Mouse (Mus musculus) hindbrain, embryonic 16.5 days (tissue): Measurements from ENCODE around the gene Ecsit. TPM values are rescaled to one million over a fixed set of nuclear protein-coding genes. Genes with fewer than 3 reads are reported as not detected.

Experiments used
- ATAC-seq: fragments of 200-750 bp; cut with Nextera tagmentation; 2 replicates; pipeline ENCODE4 v1.8.0; 2017; ENCODE audit warnings: moderate TSS enrichment, moderate library complexity
- H3K27ac ChIP-seq: fragments of 300-500 bp; sonication (generic); 2 replicates; pipeline ENCODE4 v1.5.1; 2014; ENCODE audit warnings: low read depth, mild to moderate bottlenecking, control low read depth, low read length, moderate library complexity
- H3K27me3 ChIP-seq: fragments of 300-500 bp; sonication (generic); replicated peaks from 2 replicates; pipeline ENCODE4 v1.6.1; 2014; ENCODE audit warnings: low read length; ENCODE audit not compliant: control insufficient read depth, insufficient read depth
- H3K36me3 ChIP-seq: fragments of 300-500 bp; sonication (generic); 2 replicates; pipeline ENCODE4 v1.6.1; 2014; ENCODE audit warnings: mild to moderate bottlenecking, low read length, moderate library complexity, mixed read lengths; ENCODE audit not compliant: control insufficient read depth, insufficient read depth
- H3K4me1 ChIP-seq: fragments of 300-500 bp; sonication (generic); 2 replicates; pipeline ENCODE4 v1.6.1; 2014; ENCODE audit warnings: low read depth, low read length; ENCODE audit not compliant: control insufficient read depth, insufficient read depth
- H3K4me2 ChIP-seq: fragments of 300-500 bp; sonication (generic); 2 replicates; pipeline ENCODE4 v1.6.1; 2014; ENCODE audit warnings: mild to moderate bottlenecking, low read length, control low read depth, moderate library complexity
- H3K4me3 ChIP-seq: fragments of 300-500 bp; sonication (generic); 2 replicates; pipeline ENCODE4 v1.5.1; 2014; ENCODE audit warnings: mild to moderate bottlenecking, low read length, control low read depth, moderate library complexity
- H3K9ac ChIP-seq: fragments of 300-500 bp; sonication (generic); 2 replicates; pipeline ENCODE4 v1.6.1; 2014; ENCODE audit warnings: low read depth, mild to moderate bottlenecking, control low read depth, low read length, moderate library complexity
- H3K9me3 ChIP-seq: fragments of 300-500 bp; sonication (generic); 2 replicates; pipeline ENCODE4 v1.6.1; 2014; ENCODE audit warnings: mild to moderate bottlenecking, low read length, moderate library complexity; ENCODE audit not compliant: control insufficient read depth
- WGBS: fragments of 180-500 bp; shearing (Covaris S2); extraction: QIAGEN DNeasy Blood & Tissue Kit; methylation state at CpG from one replicate; pipeline ENCODE4 v1.1.7; 2014; 5-methylcytosine and 5-hydroxymethylcytosine counted together
- polyA plus RNA-seq: library from polyadenylated mRNA; unstranded; fragments of >200 nt; fragmentation: Nextera tagmentation; extraction: Ambion mirVana; gene quantifications from 2 replicates; pipeline ENCODE4 v1.2.1, GENCODE M21; 2015

The Ecsit gene
- polyA plus RNA-seq, 1 experiment from 2014 or later = 62.3 TPM

- Histone ChIP-seq H3K4me3 (no peak overlapping the region), H3K9ac (no peak overlapping the region), H3K27me3 (no peaks in the 10 kb centered on the region), H3K9me3 (no peaks in the 10 kb centered on the region), H3K4me2 (no peak overlapping the region), H3K27ac (no peak overlapping the region), H3K4me1 (peaks cover 4% of the 10 kb centered on the region), H3K36me3 (no peaks in the 10 kb centered on the region)
- ATAC-seq = no peak
These were observed 36.3 kb upstream of the Ecsit start for GRCm38 (mm10) chr9:22121545-22121944.

DNA sequence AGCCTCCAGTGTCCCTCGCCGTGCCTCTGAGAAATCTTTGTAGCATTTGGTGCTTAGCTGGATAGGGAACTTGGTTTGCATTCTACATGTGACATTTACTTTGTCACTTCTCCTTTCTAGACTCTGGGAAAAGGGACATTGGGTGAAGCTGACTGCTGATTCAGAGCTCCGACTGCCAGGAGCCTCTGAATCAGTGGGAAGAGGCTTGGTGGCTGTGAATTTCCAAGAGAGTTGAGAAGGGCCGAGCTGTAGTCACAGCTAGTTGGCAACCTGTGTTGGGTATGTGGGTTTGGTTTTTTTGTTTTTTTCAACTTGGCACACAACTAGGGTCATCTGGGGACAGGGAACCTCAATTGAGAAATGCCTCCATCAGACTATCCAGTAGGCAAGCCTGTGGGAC is 34.3 kb upstream of the Ecsit start:
- Histone ChIP-seq H3K4me1 (peaks cover 16% of the 10 kb centered on the region), H3K9me3 (no peaks in the 10 kb centered on the region), H3K36me3 (no peaks in the 10 kb centered on the region), H3K4me3 (no peak overlapping the region), H3K27me3 (no peaks in the 10 kb centered on the region), H3K9ac (no peak overlapping the region), H3K27ac (no peak overlapping the region), H3K4me2 (no peak overlapping the region)
- no peak for ATAC-seq
- 93% methylated on average over 4 of the region's 4 CpGs for WGBS

DNA sequence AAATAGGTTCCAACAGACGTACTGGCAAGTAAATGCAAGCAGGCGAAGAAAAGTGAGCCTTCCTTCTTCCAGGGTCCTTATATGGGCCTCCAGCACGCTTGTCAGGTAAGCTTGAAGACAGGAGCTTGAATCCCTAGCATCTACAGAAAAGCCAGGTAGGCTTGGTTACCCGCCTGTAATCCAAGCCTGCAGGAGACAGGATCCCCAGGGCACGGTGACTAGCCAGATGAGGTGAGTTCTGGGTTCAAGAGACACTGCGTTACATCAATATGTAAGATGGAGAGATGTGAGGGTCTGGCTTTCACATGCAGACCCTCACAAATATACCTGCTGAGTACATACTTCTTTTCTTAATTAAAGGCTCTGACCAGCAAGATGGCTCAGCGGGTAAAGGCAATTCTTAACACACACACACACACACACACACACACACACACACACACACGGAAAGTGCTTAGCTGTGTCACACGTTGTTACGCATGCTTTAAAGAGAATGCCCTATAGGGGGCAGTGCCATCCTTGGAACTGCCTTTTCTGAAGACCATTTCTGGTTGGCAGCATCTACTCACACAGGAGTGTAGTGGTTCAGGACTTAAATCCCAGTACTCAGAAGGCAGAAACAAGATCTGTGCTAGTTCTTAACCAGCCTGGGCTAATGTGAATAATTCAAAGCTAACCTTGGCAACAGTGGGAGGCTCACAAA is 32.7 kb upstream of the Ecsit start:
- Histone ChIP-seq H3K27me3 (no peaks in the 10 kb centered on the region), H3K27ac (no peak overlapping the region), H3K4me1 (peaks cover 16% of the 10 kb centered on the region), H3K4me3 (peak overlapping the region; percentile 91), H3K9ac (peak overlapping the region; percentile 63; the same call in 1 of the 2 replicates), H3K4me2 (peak overlapping the region; percentile 89), H3K9me3 (no peaks in the 10 kb centered on the region), H3K36me3 (peaks cover 9% of the 10 kb centered on the region)
- no peak for ATAC-seq
- WGBS = 45% methylated on average over 10 of the region's 10 CpGs

DNA sequence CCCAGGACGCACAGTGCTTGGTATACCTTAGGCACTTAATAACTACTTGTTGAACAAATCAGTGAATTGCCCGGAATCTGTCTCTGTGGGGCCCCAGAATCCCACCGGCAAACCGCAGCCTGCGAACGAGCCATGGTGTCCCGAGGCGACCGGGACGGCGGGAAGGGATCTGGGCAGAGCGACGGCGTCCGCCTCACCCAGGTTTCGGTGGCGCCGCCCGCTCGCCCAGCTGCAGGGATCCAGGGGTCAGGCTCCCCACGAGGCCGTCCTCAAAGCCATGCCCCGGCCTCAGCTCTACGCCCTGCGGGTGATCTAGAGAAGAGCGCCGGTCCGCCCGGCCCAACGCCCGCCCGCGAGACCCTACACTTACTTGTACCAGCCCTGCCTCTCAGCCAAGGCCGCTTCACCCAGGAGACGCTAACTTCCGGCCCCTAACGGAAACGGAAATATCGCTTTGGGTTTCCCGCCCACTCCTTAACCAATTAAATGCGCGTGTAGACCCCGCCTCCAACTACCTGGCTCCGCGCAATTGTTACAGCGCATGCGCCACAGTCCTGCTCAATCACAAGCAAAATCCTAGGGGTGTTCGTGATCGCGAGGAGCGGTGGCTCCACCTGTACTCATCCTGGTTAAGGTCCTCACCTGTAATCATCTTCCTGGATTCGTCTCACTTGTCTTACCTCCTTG is 31.6 kb upstream of the Ecsit start, which contains the start of gene Elof1:
TSS of gene Elof1 (minus strand) at position 433 of the 687 bp plus-strand sequence.
- Histone ChIP-seq H3K9ac (peak within 1 kb of the TSS; percentile 88), H3K27me3 (no peaks in the 10 kb centered on the region), H3K4me3 (peak within 1 kb of the TSS; percentile 91), H3K4me1 (peaks cover 16% of the 10 kb centered on the region), H3K4me2 (peak within 1 kb of the TSS; percentile 89), H3K36me3 (peaks cover 18% of the 10 kb centered on the region), H3K9me3 (no peaks in the 10 kb centered on the region), H3K27ac (peak within 1 kb of the TSS; percentile 78)
- ATAC-seq = peak; percentile 97
- under 1% methylated on average over 49 of the region's 52 CpGs for WGBS

- ATAC-seq = no peak
- Histone ChIP-seq H3K27ac (no peak overlapping the region; the same call in 1 of the 2 replicates), H3K36me3 (peaks cover 22% of the 10 kb centered on the region), H3K4me1 (peaks cover 16% of the 10 kb centered on the region), H3K4me2 (peak overlapping the region; percentile 89), H3K9ac (peak overlapping the region; percentile 88), H3K27me3 (no peaks in the 10 kb centered on the region), H3K4me3 (peak overlapping the region; percentile 91), H3K9me3 (no peaks in the 10 kb centered on the region)
- 10% methylated on average over 15 of the region's 15 CpGs for WGBS
These were observed 30.8 kb upstream of the Ecsit start for GRCm38 (mm10) chr9:22116086-22116485.

- H3K4me1 ChIP-seq = peaks cover 16% of the 10 kb centered on the region
- peak overlapping the region; percentile 89 for H3K4me2 ChIP-seq
- H3K36me3 ChIP-seq = peaks cover 22% of the 10 kb centered on the region
- H3K4me3 ChIP-seq = peak overlapping the region; percentile 91
- H3K27me3 ChIP-seq = no peaks in the 10 kb centered on the region
- ATAC-seq = no peak
- WGBS = 83% methylated on average over 4 of the region's 4 CpGs
- H3K27ac ChIP-seq = no peak overlapping the region
- peak overlapping the region; percentile 88 for H3K9ac ChIP-seq
- no peaks in the 10 kb centered on the region for H3K9me3 ChIP-seq
These were observed 30.4 kb upstream of the Ecsit start for GRCm38 (mm10) chr9:22115635-22116034.

- peaks cover 21% of the 10 kb centered on the region for H3K36me3 ChIP-seq
- H3K27ac ChIP-seq = no peak overlapping the region
- no peak overlapping the region for H3K4me3 ChIP-seq
- no peak overlapping the region; the same call in 1 of the 2 replicates for H3K9ac ChIP-seq
- H3K9me3 ChIP-seq = no peaks in the 10 kb centered on the region
- no peak overlapping the region for H3K4me2 ChIP-seq
- no peaks in the 10 kb centered on the region for H3K4me1 ChIP-seq
- 91% methylated on average over 9 of the region's 9 CpGs for WGBS
- no peaks in the 10 kb centered on the region for H3K27me3 ChIP-seq
- no peak for ATAC-seq
These were observed 23.0 kb upstream of the Ecsit start for GRCm38 (mm10) chr9:22108194-22108593.

GRCm38 (mm10) chr9:22099922-22100321 is 14.7 kb upstream of the Ecsit start:
- H3K36me3 ChIP-seq = no peaks in the 10 kb centered on the region
- H3K9me3 ChIP-seq = no peaks in the 10 kb centered on the region
- H3K4me1 ChIP-seq = peaks cover 4% of the 10 kb centered on the region
- peaks cover 24% of the 10 kb centered on the region for H3K27me3 ChIP-seq
- H3K9ac ChIP-seq = no peak overlapping the region
- no peak overlapping the region for H3K27ac ChIP-seq
- H3K4me3 ChIP-seq = no peak overlapping the region
- ATAC-seq = no peak
- H3K4me2 ChIP-seq = no peak overlapping the region
- WGBS = 2% methylated on average over 18 of the region's 18 CpGs

DNA sequence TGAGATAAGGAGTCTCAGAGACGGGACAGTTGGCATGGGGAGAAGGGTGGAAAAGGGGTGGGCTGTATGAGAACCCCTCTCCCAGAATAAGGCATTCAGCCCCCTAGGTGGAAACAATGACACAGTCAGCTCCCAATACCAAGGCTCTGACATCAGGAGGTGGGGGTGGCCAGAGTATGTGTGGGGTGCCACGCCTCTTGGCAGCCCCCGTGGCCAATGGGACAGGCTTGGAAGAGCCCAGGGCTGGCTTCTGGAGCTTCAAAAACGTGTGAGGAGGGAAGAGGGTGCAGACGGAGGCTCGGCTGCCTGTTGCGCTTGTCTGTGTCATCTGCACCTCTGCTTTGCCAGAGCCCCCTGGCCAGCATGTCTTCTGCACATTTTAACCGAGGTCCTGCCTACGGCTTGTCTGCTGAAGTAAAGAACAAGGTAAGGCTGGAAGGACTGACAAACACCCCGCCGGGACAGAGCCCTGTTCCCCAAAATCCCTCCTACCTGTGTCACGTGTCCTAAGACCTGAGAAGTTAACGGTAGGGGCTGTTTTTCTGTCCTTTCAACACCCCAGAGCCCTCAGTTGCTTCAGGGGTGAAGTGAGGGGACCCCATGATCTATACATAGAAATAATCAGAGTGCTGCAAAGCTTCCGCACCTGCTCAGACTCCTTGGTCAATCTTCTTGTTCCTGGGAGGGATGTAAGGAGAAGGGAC is 13.9 kb upstream of the Ecsit start, which contains the start of gene Cnn1:
TSS of gene Cnn1 (plus strand) at position 224 of the 704 bp plus-strand sequence.
- Histone ChIP-seq H3K4me2 (no peak within 1 kb of the TSS), H3K4me1 (peaks cover 4% of the 10 kb centered on the region), H3K27ac (no peak within 1 kb of the TSS), H3K4me3 (no peak within 1 kb of the TSS), H3K9ac (no peak within 1 kb of the TSS), H3K9me3 (no peaks in the 10 kb centered on the region), H3K36me3 (no peaks in the 10 kb centered on the region), H3K27me3 (peaks cover 24% of the 10 kb centered on the region)
- 11% methylated on average over 14 of the region's 14 CpGs for WGBS
- no peak for ATAC-seq
